Mouse (Mus musculus) spleen, adult 18-20 months (tissue): ENCODE results near the gene Foxg1.

ENCODE experiments used
- DNase-seq, 2 experiments: peaks; one replicate each; pipeline ENCODE4 v3.0.0; 2022; ENCODE audit warnings: mixed read lengths in 2 of 2

The Foxg1 gene

DNA sequence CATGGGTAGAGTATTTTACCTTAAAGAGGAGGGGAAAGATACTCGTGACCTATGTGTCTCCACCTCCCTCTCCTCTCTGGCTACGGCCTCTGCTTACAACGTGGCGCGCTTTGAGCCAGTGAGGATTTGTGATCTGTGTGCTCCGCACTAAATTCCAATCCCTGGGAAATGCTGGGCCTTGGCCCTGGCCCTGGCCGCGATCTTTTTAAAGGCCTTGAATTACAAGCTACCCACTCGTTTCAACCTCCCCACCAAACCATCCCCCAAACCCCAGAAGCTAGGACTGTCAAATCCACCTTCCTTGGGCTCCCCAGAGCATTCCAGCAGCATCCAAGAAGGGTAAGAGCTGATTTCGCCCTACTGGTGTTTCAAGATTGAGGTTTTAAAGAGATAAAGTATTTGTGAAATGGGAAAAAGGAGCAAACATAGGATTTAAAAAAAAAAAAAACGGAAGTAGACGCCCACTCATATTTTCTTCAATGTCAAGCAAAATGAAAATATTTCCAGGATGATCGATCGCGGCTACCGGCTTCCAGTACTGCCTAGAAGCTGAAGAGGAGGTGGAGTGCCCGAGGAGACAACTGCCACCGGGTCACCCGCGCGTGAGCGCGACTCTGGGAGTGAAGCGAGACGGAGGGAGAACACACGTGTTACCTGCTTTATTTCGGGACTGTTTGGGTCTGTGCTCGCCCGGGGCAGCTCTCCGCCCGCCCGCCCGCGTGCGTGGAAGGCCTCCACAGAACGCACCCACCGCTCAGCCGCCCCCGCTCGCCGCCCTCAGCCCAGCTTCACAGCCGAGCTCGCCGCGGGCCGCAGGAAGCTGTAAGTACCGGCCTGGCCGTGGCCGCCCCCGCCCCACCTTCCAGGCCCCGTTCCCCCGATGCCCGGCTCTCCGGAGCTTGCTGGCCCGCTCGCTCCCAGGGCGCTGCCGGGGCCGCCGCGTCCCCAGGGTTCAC is at the start of gene Foxg1:
Gene Foxg1 (plus strand): TSS at position 96 of the 956 bp plus-strand sequence.
- no peak for DNase-seq

DNA sequence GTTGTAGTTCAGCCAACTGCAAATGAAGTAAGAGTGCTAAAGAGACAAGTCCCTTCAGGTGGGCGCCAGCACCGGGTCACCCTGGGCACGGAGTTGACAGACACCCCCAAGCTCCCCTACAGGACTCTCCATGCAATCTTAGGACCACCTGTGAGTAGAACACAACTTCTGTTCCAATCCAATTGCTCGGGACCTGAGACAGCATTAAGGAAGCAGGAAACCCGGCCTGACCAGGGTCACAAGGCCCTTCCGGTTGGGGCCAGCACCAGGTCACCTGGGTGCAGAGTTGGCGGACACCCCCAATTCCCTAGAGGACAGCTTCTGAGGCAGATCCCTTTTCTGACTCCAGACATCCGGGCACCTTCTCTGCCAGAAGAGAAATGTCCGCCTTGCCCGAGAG is 32.8 kb upstream of the Foxg1 start:
- DNase-seq: no peak

DNA sequence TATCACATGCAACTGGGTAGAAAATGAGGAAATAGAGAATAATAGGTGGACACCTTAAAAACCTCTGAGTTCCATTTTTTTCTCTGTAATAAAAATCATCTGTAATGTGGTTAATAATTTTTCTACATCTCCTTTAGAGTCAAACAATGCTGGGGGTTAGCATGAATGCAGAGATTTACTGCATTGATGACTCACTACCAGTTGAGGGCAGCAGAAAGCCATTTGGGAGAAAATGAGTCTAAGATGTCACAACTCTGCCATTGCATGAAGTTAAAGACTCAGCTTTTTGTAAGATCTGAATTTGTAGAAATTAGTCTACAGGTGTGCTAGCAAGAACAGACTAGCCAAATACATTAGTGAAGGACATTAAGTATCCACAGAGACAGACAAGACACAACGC is 13.5 kb upstream of the Foxg1 start:
- DNase-seq: no peak

DNA sequence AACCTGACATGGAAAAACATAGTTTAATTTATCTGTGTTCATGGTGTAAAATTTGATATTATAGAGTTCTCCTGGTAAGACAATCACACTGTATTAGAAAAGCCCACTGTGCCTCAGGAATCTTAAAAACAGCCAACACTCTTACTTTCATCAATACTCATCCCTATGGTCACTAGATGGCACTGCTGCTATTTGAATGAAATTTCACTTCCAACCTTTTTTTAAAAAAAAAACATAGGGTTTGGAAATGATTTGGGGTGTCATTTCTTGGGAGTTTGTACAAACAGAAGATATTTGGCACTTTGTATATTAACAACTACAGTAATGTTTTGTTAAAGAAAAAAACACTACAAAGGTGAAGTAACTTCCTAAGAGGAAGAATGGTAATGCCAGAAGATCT is 10.3 kb upstream of the Foxg1 start:
- no peak for DNase-seq

DNA sequence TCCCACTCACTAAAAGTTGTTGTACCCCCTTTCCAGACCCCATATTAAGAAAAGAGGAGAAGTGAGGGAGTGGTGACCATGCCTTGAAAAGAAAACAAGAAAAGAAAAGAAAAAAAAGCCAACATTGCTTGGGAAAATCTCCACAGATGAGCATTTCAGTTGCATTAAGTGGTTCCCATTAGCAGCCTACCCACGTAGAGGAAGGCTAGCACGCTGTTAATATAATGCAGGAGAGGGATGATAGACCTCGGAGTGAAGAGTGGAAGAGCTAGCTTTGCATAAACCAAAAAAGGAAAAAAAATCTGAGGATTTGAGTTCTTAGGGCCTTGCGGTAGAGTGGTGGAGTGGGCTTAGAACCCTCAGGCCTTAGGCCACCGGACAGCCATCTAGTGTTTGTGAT is 9.3 kb upstream of the Foxg1 start:
- DNase-seq: no peak

DNA sequence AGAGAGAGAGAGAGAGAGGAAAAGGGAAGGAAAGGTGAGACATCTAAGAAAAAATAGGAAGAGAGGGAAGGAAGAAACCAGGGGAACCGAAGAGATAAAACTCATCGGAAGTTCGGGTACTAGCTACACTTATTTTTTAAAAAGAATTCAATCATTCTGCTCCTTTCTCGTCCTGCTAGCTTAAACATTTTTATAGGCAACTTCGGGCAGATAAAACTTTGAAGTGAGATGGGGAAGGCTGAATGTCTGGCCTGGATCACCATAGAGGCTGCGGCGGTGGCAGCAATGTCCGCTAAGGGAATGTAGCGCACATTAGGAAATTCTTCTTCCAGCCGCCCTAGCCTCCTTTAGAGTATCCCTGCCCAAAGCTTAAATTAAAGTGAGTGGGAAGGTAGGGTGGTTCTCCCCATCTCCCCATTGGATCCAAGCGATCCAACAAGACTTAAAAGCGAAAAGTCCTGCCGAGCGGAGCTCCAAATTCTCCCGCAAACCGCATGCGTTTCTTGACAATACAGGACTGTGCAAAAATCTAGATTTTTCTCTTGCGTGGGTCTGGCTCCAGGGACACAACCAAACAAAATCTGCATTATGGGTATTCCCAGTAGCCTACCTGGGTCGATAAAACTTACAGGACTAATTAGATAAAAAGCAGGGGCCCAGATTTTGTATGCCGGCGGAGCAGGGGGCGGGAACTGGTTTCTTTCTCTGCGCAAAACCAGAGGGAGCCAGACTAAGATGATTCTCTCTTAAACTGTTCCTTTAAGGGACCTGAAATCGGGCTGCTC is 8.4 kb upstream of the Foxg1 start:
- DNase-seq: no peak

DNA sequence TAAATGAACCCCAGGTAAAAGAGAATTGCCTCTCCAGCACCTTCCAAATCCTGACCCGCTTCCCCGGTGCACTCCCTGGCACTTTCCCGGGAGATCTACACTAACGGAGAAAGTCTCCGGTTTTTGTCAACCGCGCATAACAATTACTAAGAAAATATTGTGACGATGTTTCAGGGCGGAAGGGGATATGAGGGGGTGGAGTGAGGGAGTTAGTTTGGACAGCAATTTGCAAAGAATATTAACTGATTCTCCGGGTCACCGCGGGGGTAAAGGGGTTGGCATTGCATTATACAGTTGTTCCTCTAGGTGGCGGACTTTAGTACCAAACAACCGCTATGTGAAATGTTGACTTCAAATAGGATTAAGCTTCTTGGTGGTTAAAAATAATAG is 7.9 kb upstream of the Foxg1 start:
- no peak for DNase-seq

DNA sequence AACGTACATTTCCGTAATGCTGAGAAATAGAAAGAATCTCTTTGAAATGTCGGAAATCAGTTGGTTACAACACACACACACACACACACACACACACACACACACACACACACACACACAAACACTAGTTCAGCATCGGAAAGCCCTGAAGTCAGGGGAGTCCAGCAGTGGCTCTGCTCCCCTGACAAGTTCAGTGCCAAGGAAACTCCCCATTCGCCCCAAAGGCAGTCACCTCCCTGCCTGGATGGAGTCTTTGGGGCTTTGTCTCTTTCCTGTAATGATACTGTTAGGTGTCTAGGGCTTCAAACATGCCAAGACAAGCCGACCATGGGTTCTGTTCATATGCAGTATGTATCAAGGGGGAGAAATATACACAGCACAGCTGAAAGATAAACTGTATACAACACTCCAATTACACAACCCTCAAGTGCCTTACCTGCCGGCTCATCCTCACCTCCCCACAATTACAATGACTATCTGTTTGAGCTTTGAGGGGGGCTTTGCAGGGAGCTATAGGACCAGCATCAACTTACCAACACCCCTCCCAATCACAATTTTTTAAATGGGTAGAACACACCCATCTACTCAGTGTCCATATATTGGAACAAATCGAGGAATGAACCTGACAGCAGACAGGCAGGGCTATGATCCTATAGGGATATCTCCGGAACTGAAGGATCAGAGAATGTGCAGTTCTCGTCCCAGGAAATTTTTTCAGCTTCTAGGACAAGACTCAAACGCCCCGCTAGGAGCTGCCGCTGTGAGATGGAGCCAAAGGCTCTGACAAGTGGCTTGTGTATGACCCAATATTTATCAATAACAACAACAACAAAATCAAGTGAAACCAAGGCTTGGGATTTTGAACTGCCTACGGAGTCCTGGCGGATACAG is 6.8 kb upstream of the Foxg1 start:
- no peak for DNase-seq

DNA sequence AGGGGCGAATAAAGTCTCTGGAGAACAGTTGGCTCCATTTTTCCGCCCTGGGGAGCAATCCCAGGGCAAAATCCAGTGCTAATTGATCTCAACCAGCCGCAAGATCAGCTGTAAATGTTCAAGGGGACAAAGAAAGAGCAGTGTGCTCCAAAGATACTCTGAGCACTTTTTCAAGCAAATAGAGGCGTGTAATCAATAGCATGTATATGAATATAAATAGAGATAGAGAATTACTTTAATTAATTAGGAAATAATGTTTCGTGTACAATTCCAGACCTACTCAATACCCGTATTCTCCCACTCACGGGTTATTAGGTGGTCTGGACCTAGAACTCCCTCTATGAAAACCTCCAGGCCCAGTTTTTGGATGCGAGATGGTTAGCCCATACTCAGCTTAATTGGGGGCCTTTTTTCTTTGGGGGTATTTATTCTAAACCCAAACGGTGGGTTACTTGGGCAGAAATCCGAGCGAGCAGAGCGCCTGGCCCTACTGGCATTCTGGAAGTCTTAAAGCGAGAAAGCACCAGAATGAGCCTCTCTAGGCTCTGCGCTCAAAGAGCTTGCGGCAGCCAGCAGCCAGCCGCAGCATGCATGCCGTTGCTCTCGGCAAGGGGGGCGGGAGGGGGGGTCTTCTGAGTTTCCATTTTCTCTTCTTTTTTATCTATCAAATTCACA is 6.0 kb upstream of the Foxg1 start:
- no peak for DNase-seq

DNA sequence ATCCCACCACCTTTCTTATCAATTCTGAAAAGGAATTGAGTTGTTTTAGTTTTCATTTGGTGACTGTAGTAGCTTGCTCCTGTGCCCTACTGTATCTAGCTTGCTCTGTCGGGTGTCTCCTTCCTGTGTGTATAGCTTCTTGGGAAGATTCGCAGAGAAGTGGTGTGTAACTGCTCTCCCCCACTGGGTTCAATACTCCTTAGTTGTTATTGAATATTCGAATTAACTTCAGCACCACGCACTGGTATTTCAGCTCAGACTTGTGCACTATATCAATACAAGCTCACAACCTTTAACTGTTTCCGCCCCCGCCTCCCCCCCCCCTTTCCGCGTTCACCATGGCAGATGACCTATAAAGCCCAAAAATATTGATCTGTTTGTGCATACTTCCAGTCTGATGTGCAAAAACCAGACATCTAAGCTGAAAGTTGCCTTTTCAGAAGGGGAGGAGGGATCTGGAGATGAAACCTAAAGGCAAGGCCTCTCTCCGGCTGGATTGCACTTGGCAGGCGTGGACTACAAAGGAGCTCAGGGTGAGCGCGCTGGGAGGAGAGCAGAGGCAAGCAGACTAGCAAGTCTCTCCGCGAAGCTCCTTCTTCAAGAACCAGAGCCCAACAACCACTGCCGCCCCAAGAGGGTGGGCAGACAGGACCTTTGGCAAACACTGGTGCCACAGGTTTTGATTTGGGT is 5.0 kb upstream of the Foxg1 start:
- no peak for DNase-seq

DNA sequence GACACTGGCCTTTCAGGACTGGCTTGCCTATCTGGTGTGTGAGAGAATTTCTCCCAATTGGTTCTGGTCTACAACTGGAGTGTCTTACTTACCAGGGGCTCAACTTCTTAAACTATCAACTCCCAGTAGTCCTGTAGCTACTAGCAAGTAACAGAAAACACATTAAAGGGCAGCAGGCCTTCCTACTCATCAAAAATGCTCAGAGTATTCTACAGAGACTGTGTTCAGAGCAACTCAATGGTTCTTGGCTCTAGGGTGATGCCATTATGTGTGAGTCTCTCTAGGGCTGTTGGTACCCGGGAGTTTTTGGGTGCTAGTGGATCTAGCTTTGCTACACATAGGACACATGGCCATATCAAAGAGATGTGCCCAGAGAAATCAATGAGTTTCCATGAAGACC is 3.5 kb upstream of the Foxg1 start:
- no peak for DNase-seq

DNA sequence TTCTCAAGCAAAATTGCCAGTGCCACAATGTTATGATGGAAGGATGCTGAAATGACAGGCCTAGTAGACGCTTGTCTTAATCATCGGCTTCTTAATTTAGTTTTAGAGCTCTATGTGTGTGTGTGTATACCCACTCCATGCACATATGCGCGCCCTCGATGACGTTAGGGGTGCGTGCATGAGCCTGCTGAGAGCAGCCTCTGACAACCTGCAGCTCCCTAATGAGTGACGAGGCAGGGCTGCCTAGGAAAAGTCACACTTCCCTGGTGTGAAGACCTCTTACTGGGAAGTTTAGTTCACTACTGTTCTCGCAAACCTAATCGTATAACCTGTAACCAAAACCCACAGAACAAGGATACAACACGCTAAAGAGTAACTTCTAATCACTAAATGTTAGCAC is 3.0 kb upstream of the Foxg1 start:
- DNase-seq: no peak

DNA sequence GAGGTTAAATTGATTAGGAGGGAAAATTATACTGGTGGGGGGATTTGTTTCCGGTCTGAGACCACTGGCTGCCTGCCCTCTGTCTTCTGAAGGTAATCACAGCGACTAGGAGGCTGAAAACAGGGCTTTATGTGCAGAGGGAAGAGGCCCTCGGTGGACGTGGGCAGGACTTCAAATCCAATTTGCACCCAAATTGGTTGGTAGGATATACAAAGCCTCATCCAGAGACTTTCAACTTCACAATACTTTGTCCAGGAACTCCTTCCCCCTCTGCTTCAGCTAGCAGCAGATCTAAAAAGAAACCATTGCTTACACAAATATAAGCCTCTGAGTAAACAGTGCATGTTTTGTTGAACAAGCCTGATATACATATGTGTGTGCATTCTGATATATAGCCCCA is 2.0 kb upstream of the Foxg1 start:
- DNase-seq: no peak

DNA sequence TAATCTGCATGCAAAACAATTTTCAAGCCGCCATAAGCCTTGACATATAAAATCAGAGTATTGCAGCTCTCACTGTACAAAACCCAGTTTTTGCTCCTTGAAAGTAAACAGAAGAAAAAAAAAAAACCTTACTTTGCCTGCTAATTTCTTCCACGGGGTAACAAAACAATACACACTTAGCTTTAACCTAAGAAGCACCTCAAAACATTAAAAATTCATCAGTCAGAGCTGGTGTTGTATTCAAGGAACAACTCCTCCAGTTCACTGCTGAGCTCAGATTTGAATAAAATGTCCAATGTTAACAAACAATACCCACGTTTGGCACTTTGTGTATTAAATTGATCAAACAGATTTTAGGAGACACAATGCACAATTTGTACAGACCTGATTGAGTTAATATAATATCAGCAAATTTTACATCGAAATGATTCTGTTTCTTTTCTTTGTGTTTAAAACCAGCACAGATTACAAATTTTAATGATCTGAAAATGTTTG is 1.4 kb upstream of the Foxg1 start:
- no peak for DNase-seq

DNA sequence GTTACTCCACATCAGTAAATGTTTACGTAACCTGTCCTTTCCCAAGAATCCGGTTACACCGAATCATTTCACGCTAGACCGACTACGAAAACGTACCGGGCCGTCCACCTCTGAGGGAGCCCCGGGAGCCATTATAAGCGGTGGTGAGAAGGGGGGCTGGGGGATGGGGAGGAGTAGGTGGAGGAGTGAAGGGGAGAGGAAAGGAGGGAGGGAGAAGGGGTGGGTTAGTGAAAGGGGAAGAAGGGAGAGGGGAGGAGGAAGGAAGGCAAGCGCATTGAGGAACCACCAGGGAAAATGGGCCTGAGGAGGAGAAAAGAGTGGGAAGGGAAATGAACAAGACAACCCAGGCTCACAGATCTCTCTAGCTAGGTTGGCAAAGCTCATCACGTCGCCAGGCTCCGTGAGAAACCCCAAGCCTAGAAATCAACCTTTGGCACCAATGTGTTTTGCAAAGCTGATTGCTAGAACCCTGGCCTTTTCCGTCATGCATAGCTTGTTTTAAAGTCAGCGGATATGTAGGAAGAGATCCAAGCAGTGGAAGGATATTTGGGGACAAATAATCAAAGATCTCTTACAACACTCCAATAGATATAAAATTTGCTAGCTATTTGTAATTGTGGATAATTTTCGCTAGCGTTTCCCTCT is 617 bp upstream of the Foxg1 start:
- DNase-seq: no peak

DNA sequence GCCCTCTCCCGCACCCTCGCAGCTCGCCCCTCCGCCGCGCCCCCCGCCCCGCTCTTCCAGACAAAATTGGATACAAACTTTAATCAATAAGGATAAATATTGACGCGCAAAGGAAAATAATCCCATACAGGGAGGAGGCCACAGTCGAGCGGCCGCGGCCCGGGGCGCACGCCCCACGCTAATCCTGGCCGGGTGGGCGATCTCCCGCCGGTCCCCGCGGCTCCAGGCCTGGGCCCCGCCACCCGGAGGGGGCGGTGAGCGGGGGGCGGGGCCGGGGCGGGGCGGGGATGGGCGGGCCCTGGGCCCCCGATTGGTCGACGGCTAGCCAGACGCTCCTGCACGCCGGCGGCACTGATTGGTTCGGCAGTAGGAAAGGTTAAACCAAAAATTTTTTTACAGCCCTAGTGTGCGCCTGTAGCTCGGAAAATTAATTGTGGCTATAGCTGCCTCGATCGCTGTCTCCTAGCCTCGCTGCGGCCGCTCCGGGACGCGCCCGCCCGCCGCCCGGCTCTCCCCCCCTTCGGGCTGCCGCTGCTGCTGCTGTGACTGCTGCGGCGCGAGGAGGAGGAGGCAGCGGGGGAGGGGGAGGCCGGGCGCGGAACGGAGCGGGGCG is 1.2 kb downstream of the Foxg1 start:
- no peak for DNase-seq

DNA sequence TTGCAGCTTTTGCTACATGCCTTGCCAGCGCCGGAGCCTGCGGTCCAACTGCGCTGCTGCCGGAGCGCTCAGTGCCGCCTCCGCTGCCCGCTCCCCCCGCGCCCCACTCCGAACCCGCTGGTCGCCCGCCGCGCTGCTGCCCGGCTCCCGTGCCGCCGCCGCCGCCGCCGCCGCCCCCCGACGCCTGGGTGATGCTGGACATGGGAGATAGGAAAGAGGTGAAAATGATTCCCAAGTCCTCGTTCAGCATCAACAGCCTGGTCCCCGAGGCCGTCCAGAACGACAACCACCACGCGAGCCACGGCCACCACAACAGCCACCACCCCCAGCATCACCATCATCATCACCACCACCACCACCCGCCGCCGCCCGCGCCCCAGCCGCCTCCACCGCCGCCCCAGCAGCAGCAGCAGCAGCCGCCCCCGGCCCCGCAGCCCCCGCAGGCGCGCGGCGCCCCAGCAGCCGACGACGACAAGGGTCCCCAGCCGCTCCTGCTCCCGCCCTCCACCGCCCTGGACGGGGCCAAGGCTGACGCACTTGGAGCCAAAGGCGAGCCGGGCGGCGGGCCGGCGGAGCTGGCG is 1.9 kb downstream of the Foxg1 start:
- no peak for DNase-seq

DNA sequence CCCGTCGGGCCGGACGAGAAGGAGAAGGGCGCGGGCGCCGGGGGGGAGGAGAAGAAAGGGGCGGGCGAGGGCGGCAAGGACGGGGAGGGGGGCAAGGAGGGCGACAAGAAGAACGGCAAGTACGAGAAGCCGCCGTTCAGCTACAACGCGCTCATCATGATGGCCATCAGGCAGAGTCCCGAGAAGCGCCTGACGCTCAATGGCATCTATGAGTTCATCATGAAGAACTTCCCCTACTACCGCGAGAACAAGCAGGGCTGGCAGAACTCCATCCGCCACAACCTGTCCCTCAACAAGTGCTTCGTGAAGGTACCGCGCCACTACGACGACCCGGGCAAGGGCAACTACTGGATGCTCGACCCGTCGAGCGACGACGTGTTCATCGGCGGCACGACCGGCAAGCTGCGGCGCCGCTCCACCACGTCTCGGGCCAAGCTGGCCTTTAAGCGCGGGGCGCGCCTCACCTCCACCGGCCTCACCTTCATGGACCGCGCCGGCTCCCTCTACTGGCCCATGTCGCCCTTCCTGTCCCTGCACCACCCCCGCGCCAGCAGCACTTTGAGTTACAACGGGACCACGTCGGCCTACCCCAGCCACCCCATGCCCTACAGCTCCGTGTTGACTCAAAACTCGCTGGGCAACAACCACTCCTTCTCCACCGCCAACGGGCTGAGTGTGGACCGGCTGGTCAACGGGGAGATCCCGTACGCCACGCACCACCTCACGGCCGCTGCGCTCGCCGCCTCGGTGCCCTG is 2.6 kb downstream of the Foxg1 start, which contains the start of gene Gm43517:
Gene Gm43517 (plus strand): TSS at position 299 of the 755 bp plus-strand sequence.
- no peak for DNase-seq

DNA sequence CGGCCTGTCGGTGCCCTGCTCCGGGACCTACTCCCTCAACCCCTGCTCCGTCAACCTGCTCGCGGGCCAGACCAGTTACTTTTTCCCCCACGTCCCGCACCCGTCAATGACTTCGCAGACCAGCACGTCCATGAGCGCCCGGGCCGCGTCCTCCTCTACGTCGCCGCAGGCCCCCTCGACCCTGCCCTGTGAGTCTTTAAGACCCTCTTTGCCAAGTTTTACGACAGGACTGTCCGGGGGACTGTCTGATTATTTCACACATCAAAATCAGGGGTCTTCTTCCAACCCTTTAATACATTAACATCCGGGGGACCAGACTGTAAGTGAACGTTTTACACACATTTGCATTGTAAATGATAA is 3.2 kb downstream of the Foxg1 start:
- no peak for DNase-seq
